Mouse (Mus musculus) layer of hippocampus, adult 11-12 months (tissue): Measurements from ENCODE around the gene Jund.

Source experiments
- DNase-seq: peaks from one replicate; pipeline ENCODE4 v3.0.0; 2022; ENCODE audit warnings: low spot score

Gene Jund

DNA sequence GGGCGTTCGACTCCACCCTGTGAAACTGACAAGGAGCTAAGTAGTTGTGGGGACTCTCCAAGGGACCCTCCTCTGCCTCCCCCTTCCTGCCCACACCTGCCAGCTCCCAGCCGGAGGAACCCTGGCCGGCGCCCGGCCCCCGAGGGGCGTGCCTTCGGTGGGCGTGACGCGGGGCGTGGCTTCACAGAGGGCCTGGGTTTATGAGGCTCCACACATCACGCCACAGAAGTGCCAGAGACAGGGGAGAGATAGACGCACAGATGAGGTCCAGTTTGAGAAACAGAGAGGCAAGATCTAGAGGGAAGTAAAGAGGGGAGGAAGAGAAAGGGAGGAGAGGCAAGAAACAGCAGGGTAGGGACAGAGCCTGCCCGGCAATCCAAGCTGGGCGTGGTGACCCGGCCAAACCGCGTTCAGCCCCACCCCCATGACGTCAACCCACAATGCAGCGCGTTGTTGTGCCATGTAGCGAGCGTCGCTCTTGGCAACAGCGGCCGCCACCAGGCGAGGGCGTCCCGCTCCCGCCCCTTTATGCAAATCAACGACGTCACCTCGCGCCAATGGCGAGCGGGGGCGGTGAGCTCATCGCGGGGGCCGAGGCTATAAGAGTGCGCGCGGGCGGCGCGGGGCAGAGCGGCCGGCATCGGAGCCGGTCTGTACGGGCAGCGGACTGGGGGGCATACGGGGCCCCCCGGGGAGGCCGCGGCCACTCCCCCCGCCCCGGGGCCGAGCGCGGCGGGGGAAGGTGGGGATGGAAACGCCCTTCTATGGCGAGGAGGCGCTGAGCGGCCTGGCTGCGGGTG lies at the start of gene Jund:
Gene Jund, plus strand, starts transcription at position 640 of the 800 bp plus-strand sequence.
- peak; percentile 99 for DNase-seq

DNA sequence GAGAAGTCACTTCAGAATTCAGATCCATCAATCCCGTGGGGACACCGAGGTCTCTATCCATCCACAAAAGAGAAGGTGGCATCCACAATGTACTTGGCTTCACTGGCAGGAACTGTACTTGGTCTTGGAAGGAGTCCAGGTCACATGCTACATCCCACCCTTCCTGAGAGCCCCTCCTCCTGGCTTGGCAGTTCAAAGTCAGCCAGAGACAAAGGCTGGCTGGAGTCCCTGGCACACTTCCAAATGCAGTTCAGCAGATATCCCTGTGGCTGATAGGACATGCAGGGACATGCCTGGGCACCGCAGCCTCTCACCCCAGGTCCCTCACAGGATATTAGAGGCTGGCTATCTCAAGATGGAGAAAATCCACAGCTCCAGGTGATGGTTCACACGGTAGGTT lies 49.4 kb upstream of the Jund start:
- peak; percentile 51 for DNase-seq

DNA sequence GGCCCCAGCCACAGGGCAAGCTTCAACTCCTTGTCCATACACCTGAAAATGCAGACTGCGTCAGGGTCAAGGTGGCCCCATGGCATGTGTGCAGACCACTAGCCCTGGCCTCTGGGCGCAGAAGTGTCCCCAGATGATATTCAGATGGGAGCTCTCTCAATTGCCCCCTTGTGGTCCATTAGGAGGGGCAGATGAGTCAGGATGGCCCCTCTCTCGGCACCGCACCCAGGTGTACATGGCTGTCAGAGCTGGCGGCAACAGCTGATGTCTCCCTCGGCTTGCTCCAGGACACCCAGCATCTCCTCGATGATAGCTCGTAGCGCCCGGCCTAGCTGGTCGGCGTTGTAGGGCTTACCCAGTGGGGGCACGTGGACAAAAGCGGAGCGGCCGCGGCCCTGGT lies 48.4 kb upstream of the Jund start:
- DNase-seq = no peak

DNA sequence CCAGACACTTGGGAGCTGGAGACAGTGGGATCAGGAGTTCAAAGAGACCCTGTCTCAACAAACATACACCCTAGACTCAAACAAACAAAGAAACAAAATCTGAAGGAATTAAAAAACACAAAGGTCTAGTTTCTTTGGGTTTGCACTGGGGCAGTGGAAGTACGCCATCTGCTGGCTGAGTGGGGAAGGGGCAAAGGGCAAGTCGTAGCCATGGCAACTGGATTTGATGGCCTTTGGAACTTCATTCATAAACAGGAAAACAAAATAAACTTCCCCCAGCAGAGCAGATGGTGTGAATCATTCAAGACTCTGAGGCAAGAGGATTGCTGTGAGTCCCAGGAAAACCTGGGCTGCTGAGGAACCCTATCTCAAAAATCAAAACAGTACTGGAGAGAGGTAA lies 45.5 kb upstream of the Jund start:
- no peak for DNase-seq

DNA sequence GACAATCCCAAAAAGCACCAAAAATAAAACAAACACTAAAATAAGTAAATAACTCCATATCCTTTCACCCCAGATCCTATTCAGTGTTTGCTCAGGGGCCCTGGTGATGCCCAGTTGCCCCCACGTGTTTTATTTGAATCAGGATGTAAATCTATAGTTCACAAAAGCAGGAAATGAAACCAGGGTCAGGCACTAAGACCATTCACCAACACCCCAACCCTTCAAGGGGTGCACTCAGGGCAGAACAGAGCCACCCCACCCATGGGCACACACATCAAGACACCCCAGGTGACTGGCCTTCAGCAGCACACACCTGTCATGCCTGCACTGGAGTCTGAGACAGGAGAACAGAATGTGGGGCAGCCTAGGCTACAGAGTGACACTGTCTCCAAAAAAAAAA lies 44.6 kb upstream of the Jund start:
- DNase-seq = no peak

DNA sequence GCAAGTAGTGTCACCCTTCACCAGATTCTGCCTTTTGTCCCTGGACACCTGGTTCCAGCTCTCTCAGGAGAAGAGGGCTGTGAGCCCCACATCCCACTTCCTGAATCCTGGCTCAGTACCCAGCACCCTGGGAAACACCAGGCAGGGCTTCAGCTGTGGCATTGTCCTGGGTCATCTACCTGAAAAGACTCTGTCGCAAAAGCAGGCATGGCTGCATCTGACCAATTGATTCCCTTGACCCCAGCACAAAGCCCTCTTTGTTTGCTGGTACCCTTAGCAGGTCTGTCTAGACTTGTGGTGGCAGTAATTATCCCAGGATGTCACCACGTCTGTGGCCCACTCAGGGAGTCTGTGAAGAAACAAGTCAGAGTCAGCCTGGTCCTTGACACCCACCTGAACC lies 43.3 kb upstream of the Jund start:
- no peak for DNase-seq

DNA sequence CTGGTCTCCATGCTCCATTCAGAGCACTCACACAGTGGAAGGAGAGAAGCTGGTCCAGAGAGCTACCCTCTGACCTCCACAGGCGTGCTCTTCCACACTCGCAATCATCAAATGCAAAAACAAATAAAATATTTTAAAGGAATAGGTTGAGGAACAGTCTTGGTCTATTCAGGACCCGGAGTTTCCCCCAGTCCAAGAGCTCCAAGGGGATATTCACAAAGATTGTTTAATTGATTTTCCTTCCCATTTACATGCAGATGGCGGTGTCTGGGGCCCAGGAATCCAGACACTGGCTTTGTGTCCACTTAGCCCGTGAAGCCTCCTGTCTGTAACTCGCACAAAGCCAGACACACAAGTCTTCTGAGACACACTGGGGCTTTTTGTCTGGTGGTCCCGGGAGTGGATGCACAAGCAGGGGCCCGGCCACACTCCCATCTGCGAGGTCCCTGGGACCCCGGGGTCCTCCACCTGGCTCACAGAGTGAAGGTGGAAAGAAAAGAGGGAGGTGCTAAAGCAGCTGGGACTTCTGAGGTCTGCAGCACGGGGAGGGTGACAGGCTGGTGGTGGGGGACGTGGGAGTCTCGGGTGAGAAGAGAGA lies 42.5 kb upstream of the Jund start:
- no peak for DNase-seq

DNA sequence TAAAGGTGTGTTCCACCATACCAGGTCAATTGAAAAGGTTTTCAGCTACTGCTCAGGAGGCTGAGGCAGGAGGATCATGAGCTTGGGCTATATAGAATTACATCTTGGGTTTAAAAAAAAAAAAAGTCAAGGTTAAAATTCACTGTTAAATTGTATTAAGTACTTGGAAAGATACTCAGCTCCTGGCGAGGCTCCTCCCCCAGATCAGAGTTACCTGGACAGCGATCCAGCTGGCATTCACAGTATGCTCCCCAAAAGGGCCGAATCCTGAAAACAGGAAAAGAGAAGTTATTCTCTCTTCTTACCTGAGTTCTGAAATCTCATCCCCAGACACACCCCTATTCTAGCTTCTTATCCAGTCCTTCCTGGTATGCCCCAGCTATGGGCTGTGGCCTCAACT lies 41.5 kb upstream of the Jund start:
- DNase-seq = no peak

DNA sequence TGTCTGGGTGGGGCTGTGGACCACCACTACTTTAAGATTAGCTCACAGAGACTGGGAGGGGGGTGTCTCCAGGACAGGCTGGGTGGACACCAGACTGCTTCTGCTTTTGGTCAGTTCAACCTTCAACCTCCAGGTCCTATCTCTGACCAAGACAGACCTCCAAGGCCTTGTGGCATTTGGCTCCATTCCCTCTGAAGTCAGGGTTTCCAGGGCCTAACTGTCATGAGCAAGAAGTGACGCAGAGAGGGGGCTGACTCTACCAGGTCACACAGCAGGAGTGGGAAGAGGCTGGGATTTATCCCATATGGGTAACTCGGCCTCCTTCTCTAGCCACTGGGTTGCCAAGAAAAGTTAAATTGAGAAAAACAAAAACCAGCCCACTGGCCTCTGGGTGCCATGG lies 41.0 kb upstream of the Jund start:
- no peak for DNase-seq

DNA sequence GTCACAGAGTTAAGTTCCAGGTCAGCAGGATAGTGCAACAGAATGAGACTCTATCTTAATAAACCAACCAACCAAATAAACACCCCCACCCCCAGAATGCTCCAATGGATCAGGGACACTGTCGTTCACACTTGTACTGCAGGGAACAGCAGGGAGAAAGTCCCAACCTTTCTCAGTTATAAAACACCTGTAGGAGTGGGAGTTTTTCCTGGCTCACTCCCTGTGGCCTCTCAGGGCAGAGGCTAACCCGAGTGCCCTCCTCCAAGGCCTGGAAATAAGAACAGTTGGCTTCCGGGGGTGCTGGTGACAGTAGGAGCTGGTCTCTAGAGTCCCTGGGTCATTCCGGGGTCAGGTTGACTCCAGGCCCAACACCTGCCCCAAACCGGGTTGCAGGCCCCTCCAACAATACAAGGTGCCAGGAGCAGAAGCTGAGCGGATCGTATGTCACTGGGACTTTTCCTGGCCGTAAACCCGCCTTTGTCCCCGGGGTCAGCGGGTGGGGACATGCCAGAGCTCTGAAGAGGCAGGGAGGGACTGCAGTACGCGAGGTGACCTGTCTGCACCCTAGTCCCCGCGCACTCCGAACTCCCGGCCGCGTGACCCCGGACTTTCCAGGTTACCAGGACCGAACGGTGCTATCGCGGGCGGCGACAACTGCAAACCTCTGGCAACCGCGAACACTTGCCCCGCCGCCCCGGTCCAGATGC lies 39.7 kb upstream of the Jund start:
- DNase-seq = no peak

DNA sequence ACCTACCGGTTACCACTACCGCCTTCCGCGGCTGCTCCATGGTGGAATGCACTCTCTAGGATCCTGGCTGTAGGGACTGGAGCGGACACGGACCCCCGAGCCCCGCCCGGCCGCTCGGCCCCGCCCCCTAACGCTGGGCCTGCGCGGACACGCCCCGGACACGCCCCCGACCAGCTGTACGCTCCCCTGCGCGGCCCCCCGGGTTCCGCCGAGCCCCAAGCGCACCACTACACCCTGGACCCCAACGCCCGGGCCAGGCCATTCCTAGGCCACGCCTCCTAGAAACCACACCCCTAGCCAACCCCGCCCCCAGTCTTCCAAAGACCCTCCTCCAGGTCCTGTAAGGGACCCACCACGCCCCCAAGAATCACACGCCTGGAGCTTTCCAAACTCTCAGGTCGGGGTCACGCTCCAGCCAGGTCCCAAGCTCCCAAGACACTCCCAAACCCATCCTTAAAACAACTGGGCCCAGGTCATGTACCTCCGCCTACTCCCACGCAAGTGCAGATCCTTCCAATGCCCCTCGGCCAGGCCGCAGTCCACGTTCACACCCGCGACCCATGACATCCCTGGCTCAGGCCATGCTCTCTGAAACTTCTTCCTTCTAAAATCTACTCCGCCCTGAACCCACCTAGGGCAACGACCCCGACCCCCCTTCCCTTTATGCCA lies 39.0 kb upstream of the Jund start:
- DNase-seq = peak; percentile 83

DNA sequence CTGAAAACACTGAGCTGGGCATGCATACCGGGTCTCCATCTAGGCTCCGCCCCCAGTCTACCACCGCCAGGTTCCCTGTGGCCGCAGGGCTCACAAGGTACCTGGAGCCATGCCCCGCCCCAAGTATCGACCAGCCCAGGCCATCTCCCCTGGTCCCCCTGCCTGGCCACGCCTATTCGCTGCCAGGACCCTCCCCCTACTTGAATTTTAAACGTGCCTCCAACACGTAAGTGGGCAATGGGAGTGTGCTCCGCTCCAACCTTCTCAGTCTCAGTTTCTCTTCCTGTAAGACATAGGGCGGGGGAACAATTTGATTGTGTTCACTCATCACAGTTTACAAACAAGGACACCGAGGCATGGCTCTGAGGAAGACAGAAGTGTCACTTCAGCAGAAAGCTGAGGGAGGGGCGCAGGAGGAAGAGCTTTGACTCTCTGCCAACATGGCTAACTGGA lies 38.5 kb upstream of the Jund start, which contains the start of gene Pgpep1:
Gene Pgpep1, minus strand, starts transcription at position 116 of the 453 bp plus-strand sequence.
- no peak for DNase-seq

DNA sequence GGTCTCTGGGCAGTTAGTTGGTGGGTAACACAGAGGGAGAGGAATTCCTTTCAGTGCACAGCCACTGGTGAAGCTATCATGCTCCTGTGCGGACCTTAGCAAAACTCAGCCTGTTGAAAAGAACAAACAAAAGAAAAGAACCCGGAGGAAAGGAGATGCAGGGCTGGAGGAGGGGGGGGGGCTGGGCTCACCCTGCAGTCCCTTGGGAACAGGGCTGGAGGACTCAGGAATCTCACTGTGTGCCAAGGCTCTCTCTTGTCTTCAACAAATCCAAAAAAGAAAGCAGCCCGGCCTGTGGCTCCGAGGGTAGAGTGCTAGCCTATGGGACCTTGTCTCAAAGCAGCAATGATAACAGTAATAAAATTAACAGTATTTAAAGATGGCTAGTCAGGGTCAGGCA lies 35.1 kb upstream of the Jund start:
- no peak for DNase-seq

DNA sequence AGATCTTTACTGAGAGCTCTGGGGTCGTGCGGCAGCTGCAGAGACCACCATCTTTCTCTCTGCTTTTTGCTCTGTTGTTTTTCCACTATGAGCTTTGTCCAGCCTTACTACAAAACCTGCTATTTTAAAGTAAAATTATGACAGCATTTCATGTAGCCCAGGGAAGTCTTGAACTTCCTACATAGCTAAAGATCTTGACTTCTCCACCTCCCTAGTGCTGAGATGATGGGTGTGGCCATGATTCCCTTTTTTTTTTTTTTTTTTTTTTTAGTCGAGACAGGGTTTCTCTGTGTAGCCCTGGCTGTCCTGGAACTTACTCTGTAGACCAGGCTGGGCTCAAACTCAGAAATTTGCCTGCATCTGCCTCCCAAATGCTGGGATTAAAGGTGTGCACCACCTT lies 34.1 kb upstream of the Jund start:
- no peak for DNase-seq

DNA sequence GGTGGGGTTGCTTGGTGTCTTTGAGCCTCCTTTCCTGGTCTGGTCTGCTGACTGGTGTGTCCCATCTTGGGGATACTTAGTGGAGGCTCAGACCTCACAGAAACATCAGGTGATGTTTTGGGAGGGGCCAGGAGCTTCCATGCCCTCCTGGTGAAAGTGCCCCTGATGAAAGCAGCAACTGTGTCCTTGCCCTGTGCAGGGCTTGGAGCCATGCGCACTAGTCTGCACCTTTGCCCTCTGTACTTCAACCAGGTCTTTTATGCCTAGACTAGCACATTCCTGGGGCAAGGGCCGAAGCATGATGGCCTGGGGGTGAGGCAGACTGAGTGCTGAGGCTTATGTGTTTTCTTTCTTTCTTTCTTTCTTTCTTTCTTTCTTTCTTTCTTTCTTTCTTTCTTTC lies 33.1 kb upstream of the Jund start:
- no peak for DNase-seq

DNA sequence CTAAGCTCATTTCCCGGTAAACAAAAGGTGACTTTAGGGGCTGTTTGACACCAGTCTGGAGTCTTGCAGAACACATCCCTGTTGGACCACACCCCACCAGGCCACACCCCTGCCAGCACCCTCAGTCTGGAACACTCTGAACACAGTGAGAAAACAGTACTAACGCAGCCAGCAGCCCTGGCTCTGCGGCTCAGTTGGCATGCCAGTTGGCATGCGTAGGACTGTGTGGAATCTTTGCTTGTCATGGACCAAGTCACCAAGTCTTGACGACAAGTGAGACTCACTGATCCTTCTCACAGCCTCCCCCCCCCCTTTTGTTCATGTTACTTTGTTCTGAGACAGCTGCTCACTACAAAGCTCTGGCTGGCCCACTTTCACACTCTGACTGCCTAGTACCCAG lies 31.7 kb upstream of the Jund start:
- DNase-seq = peak; percentile 64

DNA sequence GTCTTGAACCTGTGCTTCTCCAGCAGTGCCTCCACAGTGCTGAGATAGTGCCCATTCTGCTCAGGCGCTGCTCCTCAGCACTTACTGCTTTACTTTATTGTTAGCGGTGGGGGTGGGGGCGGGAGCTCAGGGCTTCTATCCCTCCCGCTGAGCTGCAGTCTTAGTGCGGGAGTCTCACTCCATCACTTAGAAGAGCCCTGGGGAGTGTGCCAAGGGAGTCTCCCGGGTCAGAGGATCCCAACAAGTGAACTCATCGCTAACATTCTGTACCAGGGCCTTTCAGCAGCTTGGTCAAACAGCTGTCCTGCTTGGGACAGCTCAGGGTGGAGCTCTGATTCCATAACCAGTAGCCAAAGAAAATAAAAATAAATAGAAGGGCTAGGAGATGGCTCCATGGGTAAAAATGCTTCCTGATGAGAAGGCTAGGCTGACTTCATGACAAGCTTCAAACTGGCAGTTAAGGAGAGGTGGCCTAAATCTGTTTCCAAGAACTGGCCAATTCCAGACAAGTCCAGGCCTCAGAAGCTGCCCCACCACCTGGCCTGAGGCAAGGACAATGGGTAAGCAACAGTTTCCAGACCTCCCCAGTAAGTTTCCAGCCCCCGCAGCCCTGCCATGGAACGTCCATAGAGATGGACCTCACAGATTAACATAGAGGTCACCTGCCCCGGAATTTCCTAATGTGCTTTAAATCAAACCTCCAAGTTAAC lies 27.0 kb upstream of the Jund start:
- no peak for DNase-seq

DNA sequence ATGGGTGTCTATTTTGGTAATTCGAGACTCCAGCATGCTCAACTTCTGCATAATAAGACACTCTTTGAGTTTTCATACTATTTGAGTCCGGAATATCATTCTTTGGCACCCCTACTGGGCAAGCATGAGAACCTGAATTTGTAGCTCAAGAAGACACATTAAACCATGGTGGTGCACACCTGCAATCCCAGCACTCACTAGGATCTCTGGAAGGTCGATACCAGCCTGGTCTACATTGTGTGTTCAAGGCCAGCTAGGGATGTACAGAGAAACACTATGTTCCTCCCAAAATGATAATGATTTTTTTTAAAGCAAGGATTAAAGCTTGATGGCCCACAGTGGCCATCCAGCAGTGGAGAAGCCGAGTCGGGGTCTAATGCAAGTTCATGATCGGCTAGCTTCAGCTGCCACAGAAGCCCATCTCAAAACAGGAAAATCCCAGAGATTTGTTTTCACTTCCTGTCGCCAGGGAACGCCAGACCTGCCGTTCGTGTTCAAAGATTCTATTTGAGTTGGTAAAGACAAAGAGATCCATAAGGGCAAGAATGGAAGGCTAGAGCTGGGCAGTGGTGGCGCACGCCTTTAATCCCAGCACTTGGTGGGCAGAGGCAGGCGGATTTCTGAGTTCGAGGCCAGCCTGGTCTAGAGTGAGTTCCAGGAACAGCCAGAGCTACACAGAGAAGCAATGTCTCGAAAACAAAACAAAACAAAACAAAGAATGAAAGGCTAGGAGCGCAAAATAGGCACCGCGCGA lies 26.2 kb upstream of the Jund start:
- no peak for DNase-seq

DNA sequence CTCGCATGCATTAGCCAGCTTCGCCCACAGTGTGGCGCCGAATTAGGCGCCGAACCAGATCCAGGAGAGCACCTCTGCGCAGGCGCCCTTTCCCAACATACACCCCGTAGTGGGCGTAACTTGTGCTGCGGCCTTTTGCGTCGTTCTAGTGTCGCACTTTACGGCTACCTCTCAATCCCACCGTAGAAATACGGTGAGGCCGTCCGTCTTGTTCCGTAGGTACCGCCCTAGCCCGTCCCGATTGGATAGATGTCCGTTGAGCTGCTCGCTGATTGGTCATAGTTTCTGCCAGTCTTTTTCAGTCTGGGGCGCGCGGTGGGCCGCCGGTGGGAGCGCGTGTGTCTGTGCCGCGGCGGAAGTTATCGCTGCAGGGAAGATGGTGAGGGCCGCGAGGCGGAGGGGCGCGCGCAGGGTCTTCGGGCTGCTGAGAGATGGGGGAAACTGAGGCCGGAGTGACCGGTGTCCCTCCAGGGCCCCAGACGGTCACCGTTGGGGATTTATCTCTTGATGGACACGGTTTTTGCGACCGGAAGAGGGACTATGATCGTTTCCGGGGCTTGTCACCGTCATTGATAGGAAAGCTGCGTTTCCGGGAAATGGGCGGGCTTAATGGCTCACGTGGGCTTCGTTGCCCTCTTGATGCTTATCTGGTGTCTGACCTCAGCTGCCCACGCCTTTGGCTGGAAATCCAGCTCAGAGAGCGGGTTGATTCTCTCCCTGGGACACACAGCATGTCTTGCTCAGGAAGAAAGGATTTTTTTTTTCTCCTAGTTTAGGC lies 25.5 kb upstream of the Jund start, which contains the start of gene Lsm4:
Gene Lsm4, plus strand, starts transcription at position 170 of the 778 bp plus-strand sequence.
- DNase-seq = peak; percentile 97

DNA sequence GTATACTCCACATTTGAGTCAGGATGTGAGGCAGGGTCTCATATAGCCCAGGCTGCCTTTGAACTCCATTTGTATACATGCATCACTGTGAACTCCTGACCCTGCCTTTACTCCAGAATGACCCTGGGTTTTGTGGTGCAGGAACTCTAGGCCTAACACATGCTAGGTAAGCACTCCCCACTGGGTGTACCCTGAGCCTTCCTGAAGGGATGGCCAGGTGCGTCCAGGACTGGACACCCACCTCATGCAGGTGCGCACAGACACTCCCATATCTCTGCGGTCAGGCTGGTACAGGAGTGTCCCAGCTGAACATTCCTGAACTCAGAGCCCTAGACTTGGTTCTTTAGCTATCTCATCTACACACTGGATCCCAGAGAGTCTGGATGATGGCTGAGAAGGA lies 24.6 kb upstream of the Jund start:
- no peak for DNase-seq
